Mouse (Mus musculus) thymus, postnatal 14 days (tissue): ENCODE data around the gene Ddx39b.

ENCODE experiments used
- DNase-seq: peaks from one replicate; pipeline ENCODE4 v3.0.0; 2021

Gene Ddx39b

DNA sequence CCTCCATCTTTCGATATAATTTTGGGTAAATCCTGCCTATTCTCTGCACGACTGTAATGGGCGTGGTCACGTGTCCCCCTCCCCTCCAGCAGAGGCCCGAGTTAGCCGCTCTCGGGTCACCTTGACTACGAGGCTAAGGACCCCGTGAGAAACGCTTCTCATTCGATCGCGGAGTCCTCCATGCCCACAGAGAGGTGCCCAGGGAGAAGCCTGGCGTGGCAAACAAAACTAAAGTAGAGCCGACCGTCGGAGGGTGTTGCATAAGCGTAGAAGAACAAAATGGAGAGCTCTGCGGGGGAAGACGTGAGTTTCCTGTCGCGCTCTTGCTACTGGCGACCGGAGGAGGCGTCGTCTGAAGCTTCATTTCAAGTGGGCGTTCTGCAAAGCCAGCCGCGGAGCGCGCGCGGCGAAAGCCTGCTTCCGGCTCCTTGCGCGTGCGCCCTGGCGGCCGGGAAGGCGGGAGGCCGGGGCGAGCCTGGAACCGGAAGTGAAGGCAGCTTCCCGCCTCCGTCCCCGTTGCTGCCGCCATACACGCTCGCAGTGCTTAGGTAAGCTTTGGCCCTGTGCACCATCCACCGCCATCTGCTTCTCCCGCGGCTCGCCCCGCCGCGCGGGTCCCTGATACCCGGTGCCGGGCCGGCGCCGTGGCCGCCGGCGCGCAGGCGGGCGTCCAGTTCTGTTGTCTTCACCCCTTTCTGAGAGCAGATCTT lies at the start of gene Ddx39b:
Gene Ddx39b, plus strand, starts transcription at position 442 of the 710 bp plus-strand sequence.
- peak; percentile 97 for DNase-seq

DNA sequence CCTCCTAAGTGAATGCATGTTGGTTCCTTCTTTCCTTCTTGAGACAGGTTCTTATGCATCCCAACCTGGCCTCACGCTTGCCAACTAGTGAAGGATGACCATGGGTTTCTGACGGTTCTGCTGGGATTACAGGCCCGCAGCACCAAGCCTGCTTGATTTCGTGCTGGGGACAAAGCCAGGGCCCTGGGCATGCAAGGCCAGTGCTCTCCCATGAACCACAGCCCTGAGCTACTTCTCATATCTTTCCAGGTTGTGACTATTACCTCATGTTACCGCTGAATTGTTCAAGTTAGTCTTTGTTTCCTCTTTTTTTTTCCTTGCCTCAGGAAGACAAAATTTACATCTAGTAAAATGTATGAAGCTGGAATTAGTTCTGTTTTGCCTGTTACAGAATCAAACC lies 48.6 kb upstream of the Ddx39b start:
- peak; percentile 18 for DNase-seq

- peak; percentile 94 for DNase-seq
Measured at GRCm38 (mm10) chr17:35193881-35194843, 47.4 kb upstream of the Ddx39b start, which contains the start of gene Ltb. Gene Ltb, plus strand, starts transcription at chr17:35194439.

- DNase-seq, result peak; percentile 49
Measured at GRCm38 (mm10) chr17:35194844-35195630, 46.5 kb upstream of the Ddx39b start.

- peak; percentile 99 for DNase-seq
Measured at GRCm38 (mm10) chr17:35195631-35196320, 45.8 kb upstream of the Ddx39b start.

DNA sequence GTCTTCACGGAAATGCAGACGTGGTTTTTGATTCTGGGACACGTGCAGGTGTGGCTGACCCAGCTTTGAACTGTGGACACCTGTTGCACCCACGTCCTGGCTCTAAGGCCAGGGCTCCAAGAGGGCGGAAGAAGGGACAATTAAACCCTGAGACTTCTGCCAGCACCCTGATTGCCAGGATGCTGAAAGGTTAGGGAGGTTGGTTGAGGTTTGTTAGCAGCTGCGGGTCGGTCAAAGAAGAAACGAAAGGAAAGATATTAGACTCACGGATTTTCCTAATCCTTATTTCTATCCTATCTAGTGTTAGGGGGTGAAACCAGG lies 45.3 kb upstream of the Ddx39b start:
- peak; percentile 51 for DNase-seq

GRCm38 (mm10) chr17:35197126-35197525 lies 44.4 kb upstream of the Ddx39b start:
- peak; percentile 45 for DNase-seq

DNA sequence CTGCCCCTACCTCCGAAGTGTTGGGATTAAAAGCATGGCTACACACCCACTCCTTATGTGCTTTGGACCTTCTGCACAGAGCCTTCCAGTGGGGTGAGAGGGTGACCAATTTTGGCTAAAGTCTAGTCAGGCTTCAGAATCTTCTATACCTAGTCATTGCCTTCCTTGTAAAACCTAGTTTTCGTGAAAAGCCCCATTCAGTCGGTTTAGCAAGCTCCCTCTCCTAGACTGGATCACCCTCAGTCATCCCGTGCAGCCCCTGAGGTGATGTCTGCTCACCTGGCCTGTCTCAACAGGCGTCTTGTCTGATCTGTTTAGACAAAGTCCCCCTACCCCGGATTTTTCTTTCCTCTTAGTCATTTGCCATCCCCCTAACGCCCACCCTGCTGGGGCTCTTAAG lies 43.5 kb upstream of the Ddx39b start:
- DNase-seq, result peak; percentile 16

GRCm38 (mm10) chr17:35198946-35199345 lies 42.6 kb upstream of the Ddx39b start:
- DNase-seq, result no peak

DNA sequence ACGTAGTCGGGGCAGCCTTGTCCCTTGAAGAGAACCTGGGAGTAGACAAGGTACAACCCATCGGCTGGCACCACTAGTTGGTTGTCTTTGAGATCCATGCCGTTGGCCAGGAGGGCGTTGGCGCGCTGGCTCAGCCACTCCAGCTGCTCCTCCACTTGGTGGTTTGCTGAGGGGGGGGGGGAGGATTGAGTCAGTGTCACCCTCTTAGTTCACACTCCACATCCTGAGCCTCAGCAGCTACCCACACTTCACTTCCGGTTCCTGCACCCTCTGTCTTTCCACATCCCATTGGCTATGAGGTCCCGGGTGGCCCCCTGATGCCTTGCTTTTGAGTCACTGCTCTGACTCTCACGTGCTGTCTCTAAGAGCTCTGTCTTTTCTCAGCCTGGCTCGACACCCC lies 41.1 kb upstream of the Ddx39b start:
- DNase-seq, result peak; percentile 87

GRCm38 (mm10) chr17:35201128-35201527 lies 40.4 kb upstream of the Ddx39b start:
- DNase-seq, result peak; percentile 45

GRCm38 (mm10) chr17:35201787-35202186 lies 39.8 kb upstream of the Ddx39b start, which contains the start of gene Tnf:
Gene Tnf, minus strand, starts transcription at chr17:35202007.
- DNase-seq, result peak; percentile 75

DNA sequence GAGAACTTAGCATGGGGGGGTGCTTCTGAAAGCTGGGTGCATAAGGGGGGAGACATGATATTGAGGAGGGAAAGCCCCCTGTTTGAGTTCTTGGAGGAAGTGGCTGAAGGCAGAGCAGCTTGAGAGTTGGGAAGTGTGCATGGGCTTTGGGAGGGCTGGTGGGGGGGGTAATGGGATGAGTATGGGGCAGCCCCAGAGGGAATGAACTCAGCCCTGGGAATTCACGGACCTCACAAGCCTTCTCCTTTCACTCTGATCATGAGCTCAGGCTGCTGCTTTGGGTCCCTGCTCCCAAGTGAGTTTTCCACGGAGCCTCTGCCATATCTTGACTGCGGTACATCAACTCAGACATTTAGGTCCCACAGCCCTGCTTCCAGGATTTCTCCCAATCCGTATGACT lies 39.1 kb upstream of the Ddx39b start:
- DNase-seq, result no peak

GRCm38 (mm10) chr17:35204494-35205379 lies 36.8 kb upstream of the Ddx39b start, which contains the start of gene Lta:
Gene Lta, minus strand, starts transcription at chr17:35205351.
- peak; percentile 84 for DNase-seq

- no peak for DNase-seq
Measured at GRCm38 (mm10) chr17:35205380-35205769, 36.2 kb upstream of the Ddx39b start.

- DNase-seq, result peak; percentile 47
Measured at GRCm38 (mm10) chr17:35209785-35210535, 31.6 kb upstream of the Ddx39b start.

- no peak for DNase-seq
Measured at GRCm38 (mm10) chr17:35210593-35210992, 31.0 kb upstream of the Ddx39b start.

DNA sequence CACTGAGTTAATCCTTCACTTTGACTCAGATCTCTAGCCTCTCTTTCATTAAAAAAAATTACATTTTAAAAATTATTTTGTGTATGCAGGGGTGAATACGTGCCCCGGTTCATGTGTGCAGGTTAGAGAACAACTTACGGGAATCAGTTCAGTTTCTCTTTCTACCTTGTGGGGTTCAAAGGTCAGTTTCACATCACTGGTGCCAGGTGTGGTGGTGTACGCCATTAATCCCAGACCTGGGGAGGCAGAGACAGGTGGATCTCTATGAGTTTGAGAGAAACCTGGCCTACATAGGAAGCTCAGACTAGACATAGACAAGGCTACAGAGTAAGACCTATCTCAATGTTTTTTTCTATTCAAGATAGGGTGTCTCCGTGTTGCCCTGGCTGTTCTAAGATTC lies 28.5 kb upstream of the Ddx39b start:
- no peak for DNase-seq

DNA sequence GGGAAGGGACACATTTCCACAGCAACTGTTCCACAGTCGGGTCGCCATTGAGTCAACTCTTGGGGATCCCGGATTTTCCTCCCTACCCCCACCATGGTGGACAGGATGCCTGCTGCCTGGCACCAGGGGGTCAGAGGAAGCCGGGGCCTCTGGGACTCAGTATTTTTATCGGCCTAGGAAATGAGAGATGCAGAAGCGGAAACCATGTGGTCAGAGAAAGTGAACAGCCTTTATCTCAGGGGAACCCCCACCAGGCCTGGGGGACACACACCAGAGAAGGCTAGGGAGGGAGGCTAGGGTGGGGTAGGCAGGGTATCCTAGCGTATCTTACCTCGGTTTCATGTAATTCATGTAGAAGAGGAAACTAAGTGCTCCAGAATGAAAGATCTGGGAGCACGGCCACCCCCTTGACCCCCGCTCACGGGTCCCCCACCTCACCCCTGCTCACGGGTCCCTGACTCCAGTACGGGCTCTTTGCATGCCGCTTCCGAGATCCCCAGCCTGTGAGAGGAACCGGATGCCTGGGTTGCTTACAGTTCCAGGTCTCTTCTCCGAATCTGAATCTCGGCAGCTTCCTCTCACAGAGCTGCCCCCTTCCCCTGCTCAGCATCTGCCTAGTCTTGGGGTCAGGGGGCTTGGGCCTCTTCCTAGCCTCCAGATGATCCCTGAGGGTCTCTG lies 22.9 kb upstream of the Ddx39b start:
- DNase-seq, result peak; percentile 63

GRCm38 (mm10) chr17:35219601-35220041 lies 21.9 kb upstream of the Ddx39b start:
- peak; percentile 81 for DNase-seq
